Mouse (Mus musculus): ENCODE results near the gene Ggn. TPM values are rescaled to one million over a fixed set of nuclear protein-coding genes. Genes with fewer than 3 reads are reported as not detected.
A peak's percentile ranks its signal among the peaks of the same experiment; 100 is the strongest.
"Not testable (repeated sequence)": the region's sequence is repeated elsewhere in the genome, so short reads cannot be mapped to it uniquely, and the experiment has no call there.

Ggn gene
- total RNA-seq, 2 experiments from 2014 or later = 0.25 to 0.28 TPM

- DNase-seq = no peak
These were observed 7.7 kb upstream of the Ggn start for GRCm38 (mm10) chr7:29162294-29162693.

DNA sequence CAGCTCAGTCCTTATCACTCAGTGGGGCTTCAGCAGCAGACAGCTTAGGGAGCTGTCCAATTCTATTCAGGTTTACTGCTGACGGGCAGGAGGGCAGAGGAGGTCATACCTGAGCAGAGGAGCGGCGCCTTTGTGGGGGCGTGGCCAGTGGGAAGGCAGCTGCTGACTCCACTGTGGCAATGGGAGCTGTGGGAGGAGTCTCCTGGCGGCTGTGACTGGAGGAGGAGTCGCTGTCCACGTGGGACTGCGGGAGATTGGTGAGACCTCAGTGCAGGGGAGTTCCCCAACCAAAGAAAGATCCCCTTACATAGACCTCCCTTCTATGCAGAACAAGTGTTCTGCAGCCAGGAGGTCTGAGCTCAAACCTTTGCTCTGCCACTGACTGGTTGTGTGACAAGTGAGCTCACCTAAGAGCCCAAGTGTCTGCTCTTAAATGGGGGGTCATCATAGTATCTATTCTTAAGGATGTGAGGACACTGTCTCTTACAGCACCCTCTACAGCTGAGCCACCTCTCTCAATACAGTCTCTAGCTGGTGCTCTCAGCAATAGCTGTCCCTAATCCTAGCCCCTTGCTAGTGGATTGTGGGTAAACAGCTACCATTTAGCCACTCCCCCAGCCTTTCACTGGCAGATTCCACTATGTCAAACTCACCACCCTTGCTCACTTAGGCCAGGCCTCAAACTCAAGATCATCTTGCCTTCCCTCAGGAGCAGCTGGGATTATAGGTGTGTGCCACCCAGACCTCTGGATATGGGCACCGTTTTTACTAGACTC, 7.1 kb upstream of the Ggn start:
- no peak for DNase-seq

GRCm38 (mm10) chr7:29167656-29168055, 2.4 kb upstream of the Ggn start:
- DNase-seq = no peak

DNA sequence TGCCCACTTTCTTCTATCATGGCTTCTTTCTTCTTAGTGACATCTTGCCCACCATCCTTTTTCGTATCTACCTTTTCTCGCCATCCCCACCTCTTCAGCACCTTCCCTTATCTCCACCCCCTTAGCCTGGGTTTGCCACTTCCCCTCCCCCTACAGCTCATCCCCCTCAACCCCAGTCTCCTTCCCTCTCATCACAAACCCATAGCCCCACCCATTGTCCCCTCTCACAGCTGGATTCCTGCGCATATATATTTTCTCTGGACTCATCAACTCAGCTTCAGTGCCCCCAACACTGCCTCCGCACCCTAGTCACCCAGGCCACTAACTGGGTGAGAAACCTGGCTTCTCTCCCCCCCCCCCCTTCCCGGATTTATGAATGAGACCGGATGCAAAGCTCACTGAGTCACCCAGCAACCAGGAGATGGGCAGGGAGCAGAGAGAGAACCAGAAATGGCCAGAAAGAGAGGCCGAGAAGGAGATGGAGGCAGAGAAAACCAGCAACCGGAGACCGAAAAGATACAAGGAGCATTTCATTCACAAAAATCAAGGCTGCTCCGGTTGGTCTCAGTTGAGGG, 1.8 kb upstream of the Ggn start:
- DNase-seq = no peak

DNA sequence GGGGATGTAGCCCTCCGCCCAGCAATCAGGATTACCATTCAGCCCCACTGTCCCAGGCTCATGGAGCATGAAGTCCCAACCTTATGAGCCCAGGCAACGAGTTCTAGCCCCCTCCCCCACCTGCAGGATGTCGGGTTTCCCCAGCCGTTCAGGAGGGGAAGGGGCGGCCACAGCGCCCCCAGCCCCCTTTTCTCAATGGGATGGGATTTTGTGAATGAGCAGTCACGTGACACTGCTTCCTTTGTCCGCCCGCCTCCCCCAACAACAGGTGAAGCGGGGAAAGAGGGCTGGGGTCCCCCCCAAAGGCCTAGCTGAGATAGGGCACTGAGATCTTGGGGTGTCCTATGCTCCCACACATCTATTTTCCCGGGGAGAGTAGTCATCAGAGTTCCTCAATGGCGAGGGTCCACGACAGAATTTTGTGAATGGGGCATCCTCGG, 1.2 kb upstream of the Ggn start:
- no peak for DNase-seq

DNA sequence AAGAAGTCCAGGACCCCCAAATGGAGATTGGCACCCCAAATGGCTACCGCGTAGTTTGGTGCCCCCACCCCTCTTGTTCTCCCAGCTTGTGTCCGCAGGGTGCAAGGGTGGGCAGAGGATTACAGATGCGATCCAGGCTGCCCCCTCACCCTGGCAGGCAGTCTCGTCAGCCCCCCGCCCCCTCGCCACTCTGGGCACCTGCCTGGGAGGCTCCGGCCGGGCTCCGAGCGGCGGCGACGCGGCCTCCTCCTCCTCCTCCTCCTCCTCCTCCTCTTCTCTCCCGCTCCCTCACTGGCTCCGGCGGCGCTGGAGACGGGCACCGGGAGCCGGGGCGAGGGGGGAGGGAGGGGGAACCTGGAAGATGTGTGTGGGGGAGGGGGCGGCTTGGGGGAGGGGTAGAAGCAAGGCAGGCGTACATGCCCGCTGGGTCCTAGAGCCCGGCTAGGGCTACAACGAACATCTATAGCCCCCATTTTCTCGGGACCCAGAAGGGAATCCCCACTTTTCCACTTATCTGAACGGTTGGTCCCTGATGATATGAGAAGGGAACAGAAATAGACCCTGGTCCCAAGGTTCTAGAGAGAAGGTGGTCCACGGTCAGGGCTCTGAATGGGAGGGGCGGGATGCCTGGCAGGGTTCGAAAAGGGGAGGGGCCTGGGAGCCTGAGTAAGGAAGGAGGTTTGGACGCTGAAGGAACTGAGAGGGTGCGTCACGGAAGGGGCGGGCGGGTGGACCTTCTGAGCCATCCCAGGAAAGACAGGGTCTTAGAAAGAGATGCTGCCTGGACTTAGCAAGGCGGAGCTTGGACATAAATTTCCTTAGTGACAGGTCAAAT, 562 bp upstream of the Ggn start:
- peak; percentile 83 to 86 for DNase-seq

GRCm38 (mm10) chr7:29170755-29171561, 948 bp downstream of the Ggn start:
- peak in 1 of 2 experiments; percentile 32 for DNase-seq

DNA sequence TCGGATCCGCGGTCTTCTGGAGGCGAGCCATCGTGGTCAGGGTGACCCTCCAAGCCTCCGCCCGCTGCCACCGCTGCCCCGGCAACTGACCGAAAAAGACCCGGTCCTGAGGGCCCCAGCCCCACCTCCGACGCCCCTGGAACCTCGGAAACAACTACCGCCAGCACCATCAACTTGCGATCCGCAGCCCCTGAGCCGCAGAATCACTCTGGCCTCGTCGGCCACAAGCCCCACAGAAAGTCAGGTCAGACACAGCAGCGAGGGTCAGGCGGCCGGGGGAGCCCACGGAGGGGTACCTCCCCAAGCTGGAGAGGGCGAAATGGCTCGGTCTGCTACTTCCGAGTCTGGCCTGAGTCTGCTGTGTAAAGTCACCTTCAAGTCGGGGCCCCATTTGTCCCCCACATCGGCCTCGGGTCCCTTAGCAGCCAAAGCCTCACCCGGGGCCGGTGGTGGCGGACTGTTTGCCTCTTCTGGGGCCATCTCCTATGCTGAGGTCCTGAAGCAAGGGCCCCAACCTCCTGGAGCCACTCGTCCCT, 1.6 kb downstream of the Ggn start:
- no peak for DNase-seq

GRCm38 (mm10) chr7:29172390-29173016, 2.5 kb downstream of the Ggn start:
- no peak for DNase-seq

DNA sequence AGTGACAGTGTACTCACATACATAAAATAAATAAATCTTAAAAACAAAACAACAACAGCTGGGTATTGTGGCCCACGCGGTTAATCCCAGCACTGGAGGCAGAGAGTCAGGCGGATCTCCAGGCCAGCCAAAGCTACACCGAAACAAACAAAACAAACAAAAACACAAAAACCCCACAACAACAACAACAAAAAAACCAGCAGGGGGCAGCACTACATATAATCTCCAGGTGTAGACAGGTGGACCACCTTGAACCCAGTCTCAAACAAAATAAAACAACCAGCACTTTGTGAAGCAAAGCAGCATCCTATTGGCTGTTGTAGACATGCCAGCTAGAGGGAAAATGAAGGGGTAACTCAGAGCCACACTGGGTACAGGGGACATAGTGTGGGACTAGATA, 8.1 kb downstream of the Ggn start:
- DNase-seq = no peak

GRCm38 (mm10) chr7:29179323-29179722, 9.3 kb downstream of the Ggn start:
- peak in 1 of 2 experiments; percentile 18 for DNase-seq

DNA sequence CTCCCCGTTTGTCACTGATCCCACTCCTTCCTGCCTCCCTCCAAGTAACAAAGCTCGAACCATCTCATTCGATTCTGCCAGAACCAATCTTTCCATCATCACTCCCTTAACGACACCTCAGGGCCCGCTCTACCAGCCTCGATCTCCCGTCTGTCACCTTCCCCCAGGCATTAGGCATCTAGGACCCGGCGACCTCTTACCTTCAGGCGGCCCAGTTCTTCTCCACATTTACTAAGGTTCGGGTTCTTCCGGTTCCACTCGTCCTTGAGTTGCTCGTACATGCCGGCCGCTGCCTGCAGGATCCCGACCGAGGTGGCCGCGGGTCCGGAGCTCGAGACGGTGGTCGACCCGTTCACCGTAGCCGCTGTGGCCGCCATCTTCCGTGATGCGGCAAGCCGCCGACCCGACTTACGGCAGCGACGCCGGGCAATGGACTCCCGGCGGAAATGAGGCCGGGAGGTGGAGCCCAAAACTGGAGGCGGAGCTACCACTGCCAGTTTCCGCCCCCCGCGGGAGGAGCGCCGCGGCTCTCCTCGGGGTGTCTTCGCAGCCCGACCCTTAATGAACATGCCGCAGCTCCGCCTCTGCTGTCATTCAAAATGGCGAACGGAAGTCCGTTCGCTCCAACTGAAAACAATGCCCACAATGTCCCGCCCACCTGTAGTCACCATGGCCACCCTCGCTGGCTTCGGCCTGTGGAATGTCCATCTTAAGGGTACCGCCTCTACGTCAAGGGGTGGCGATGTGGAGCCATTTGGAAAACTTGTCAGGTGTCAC, 10.3 kb downstream of the Ggn start, which contains the start of gene Psmd8:
Gene Psmd8 (minus strand): TSS at position 625 of the 777 bp plus-strand sequence.
- DNase-seq = peak; percentile 96 to 99

GRCm38 (mm10) chr7:29180854-29181236, 10.8 kb downstream of the Ggn start:
- DNase-seq = no peak

DNA sequence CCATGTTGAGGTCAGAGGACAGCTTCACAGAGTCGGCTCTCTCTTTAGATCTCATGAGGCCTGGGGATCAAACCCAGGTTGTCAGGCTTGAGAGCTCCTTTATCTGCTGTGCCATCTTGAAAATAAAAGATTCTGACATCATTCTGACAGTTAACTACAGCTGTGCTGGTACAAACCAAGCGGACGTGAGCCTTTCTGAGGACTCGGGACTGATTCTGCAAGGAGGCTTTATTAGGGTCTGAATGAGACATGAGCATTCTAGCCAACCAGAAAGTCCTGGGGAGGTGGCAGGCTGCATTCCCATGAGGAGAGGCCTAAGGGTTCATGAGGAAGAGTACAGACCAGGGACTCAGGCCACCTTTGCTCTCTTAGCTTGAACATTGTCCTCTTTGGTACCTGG, 11.3 kb downstream of the Ggn start:
- not testable (repeated sequence) for DNase-seq

- not testable (repeated sequence) for DNase-seq
These were observed 24.2 kb downstream of the Ggn start for GRCm38 (mm10) chr7:29194230-29194629.

DNA sequence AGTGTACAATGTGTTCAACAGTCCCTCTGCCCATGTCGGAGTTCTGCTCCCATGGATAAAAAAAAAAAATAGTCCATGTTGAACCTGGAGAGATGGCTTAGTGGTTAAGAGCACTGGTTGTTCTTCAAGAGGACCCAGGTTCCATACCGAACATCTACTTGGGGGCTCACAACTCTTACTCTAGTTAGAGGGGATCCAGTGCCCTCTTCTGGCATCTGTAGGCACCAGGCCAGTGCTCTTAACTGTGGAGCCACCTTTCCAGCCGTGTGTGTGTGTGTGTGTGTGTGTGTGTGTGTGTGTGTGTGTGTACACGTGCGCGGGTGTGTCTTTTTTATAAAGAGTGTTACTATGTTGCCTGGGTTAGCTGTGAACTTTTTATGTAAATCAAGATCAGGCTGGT, 32.6 kb downstream of the Ggn start:
- DNase-seq = no peak

GRCm38 (mm10) chr7:29211013-29211412, 41.0 kb downstream of the Ggn start:
- DNase-seq = not testable (repeated sequence)

GRCm38 (mm10) chr7:29211415-29212198, 41.6 kb downstream of the Ggn start:
- DNase-seq = peak; percentile 92 to 94

DNA sequence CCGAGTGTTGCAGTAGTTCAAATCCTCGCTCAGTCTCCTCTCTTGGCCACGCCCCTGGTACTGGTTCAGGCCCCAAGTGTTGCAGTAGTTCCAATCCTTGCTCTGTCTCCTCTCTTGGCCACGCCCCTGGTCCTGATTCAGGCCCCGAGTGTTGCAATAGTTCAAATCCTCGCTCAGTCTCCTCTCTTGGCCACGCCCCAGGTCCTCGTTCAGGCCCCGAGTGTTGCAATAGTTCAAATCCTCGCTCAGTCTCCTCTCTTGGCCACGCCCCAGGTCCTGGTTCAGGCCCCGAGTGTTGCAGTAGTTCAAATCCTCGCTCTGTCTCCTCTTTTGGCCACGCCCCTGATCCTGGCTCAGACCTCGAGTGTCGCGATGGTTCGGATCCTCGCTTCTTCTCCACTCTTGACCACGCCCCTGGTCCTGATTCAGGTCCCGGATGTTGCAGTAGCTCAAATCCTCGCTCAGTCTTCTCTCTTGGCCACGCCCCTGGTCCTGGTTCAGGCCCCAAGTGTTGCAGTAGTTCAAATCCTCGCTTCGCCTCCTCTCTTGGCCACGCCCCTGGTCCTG, 42.3 kb downstream of the Ggn start:
- DNase-seq = peak in 1 of 2 experiments; percentile 20
